Mouse (Mus musculus) ES-E14 (cell line): Measurements from ENCODE around the gene Cct4.

Experiments
- CHD2 ChIP-seq: IDR thresholded peaks from 2 replicates; pipeline ENCODE4 v1.6.1; 2014; ENCODE audit warnings: mild to moderate bottlenecking, low read depth, low read length, inconsistent platforms
- MAFK ChIP-seq: IDR thresholded peaks from 2 replicates; pipeline ENCODE4 v1.6.1; 2014; ENCODE audit warnings: mild to moderate bottlenecking, low read depth, low read length, inconsistent platforms; ENCODE audit not compliant: insufficient read depth

GRCm38 (mm10) chr11:22969486-22969885 is 20.8 kb upstream of the Cct4 start:
- no peak for TF ChIP-seq MAFK
- no peak for TF ChIP-seq CHD2
